Mouse (Mus musculus) stomach, postnatal 0 days (tissue): ENCODE data around the gene Ptpn11. TPM values are rescaled to one million over a fixed set of nuclear protein-coding genes. Genes with fewer than 3 reads are reported as not detected.
"Not testable (repeated sequence)": the region's sequence is repeated elsewhere in the genome, so short reads cannot be mapped to it uniquely, and the experiment has no call there.

Experiments used
- ATAC-seq: fragments of 200-750 bp; cut with Nextera tagmentation; 2 replicates; pipeline ENCODE4 v1.8.0; 2017; ENCODE audit not compliant: low FRiP score, low TSS enrichment
- DNase-seq: peaks from one replicate; pipeline ENCODE4 v3.0.0-alpha.2; 2016; ENCODE audit warnings: low spot score
- H3K27ac ChIP-seq: fragments of 300-500 bp; sonication (generic); replicated peaks from 2 replicates; pipeline ENCODE4 v1.5.1; 2014; ENCODE audit warnings: mild to moderate bottlenecking, control low read depth
- H3K27me3 ChIP-seq: fragments of 300-500 bp; sonication (generic); 2 replicates; pipeline ENCODE4 v1.6.1; 2014; ENCODE audit warnings: low read length; ENCODE audit not compliant: control insufficient read depth, insufficient read depth
- H3K36me3 ChIP-seq: fragments of 300-500 bp; sonication (generic); 2 replicates; pipeline ENCODE4 v1.6.1; 2014; ENCODE audit warnings: low read length, mixed read lengths; ENCODE audit not compliant: control insufficient read depth, insufficient read depth
- H3K4me1 ChIP-seq: fragments of 300-500 bp; sonication (generic); replicated peaks from 2 replicates; pipeline ENCODE4 v1.6.1; 2014; ENCODE audit warnings: antibody characterized with exemption; ENCODE audit not compliant: control insufficient read depth, insufficient read depth
- H3K4me2 ChIP-seq: fragments of 300-500 bp; sonication (generic); replicated peaks from 2 replicates; pipeline ENCODE4 v1.6.1; 2014; ENCODE audit warnings: low read depth, mild to moderate bottlenecking, control low read depth, moderate library complexity
- H3K4me3 ChIP-seq: fragments of 300-500 bp; sonication (generic); 2 replicates; pipeline ENCODE4 v1.5.1; 2014; ENCODE audit warnings: low read depth, low read length, control low read depth
- H3K9ac ChIP-seq: fragments of 300-500 bp; sonication (generic); 2 replicates; pipeline ENCODE4 v1.6.1; 2014; ENCODE audit warnings: mild to moderate bottlenecking, low read length, control low read depth, mixed read lengths
- H3K9me3 ChIP-seq: fragments of 300-500 bp; sonication (generic); 2 replicates; pipeline ENCODE4 v1.6.1; 2016; ENCODE audit warnings: low read length; ENCODE audit not compliant: control insufficient read depth
- CTCF ChIP-seq: IDR thresholded peaks from 2 replicates; pipeline ENCODE4 v1.5.1; 2016; ENCODE audit warnings: antibody characterized with exemption, low read depth, mild to moderate bottlenecking, moderate library complexity
- EP300 ChIP-seq: optimal IDR thresholded peaks from 2 replicates; pipeline ENCODE3; 2016; ENCODE audit warnings: antibody characterized with exemption
- WGBS: fragments of 180-500 bp; shearing (Covaris S2); extraction: QIAGEN DNeasy Blood & Tissue Kit; methylation state at CpG from one replicate; pipeline ENCODE4 v1.1.7; 2014; 5-methylcytosine and 5-hydroxymethylcytosine counted together
- polyA plus RNA-seq: library from polyadenylated mRNA; unstranded; fragments of >200 nt; fragmentation: Nextera tagmentation; extraction: Ambion mirVana; gene quantifications from 2 replicates; pipeline ENCODE4 v1.2.1, GENCODE M21; 2015

Gene Ptpn11
- polyA plus RNA-seq, 1 experiment from 2014 or later: 15.0 TPM

GRCm38 (mm10) chr5:121210601-121210924 lies 19.4 kb upstream of the Ptpn11 start:
- Histone ChIP-seq H3K4me1 (no peaks in the 10 kb centered on the region; the same call in 1 of the 2 replicates), H3K27ac (no peak overlapping the region), H3K36me3 (peaks cover 27% of the 10 kb centered on the region), H3K4me3 (no peak overlapping the region), H3K9me3 (no peaks in the 10 kb centered on the region), H3K4me2 (no peak overlapping the region), H3K9ac (no peak overlapping the region), H3K27me3 (no peaks in the 10 kb centered on the region)
- no peak for ATAC-seq
- no peak for DNase-seq
- 82% methylated on average over 1 of the region's 1 CpGs for WGBS
- TF ChIP-seq CTCF (no peak), EP300 (no peak)

- Histone ChIP-seq H3K27ac (no peak overlapping the region), H3K4me3 (no peak overlapping the region), H3K4me1 (no peaks in the 10 kb centered on the region; the same call in 1 of the 2 replicates), H3K4me2 (no peak overlapping the region), H3K36me3 (peaks cover 27% of the 10 kb centered on the region), H3K9me3 (no peaks in the 10 kb centered on the region), H3K9ac (no peak overlapping the region), H3K27me3 (no peaks in the 10 kb centered on the region)
- 79% methylated on average over 9 of the region's 9 CpGs for WGBS
- no peak for DNase-seq
- no peak for ATAC-seq
- no peak for TF ChIP-seq EP300
- no peak for TF ChIP-seq CTCF
Measured at GRCm38 (mm10) chr5:121209755-121210600, 18.8 kb upstream of the Ptpn11 start.

- no peak overlapping the region for H3K27ac ChIP-seq
- WGBS: 48% methylated on average over 3 of the region's 3 CpGs
- no peak overlapping the region for H3K4me3 ChIP-seq
- ATAC-seq (no peak), DNase-seq (no peak)
- no peak overlapping the region for H3K4me2 ChIP-seq
- no peaks in the 10 kb centered on the region for H3K9me3 ChIP-seq
- no peak for TF ChIP-seq EP300
- TF ChIP-seq CTCF: no peak
- no peaks in the 10 kb centered on the region; the same call in 1 of the 2 replicates for H3K4me1 ChIP-seq
- no peaks in the 10 kb centered on the region for H3K27me3 ChIP-seq
- no peak overlapping the region for H3K9ac ChIP-seq
- peaks cover 22% of the 10 kb centered on the region for H3K36me3 ChIP-seq
Measured at GRCm38 (mm10) chr5:121206984-121207383, 15.8 kb upstream of the Ptpn11 start.

- Histone ChIP-seq H3K27me3 (no peaks in the 10 kb centered on the region), H3K27ac (no peak overlapping the region), H3K4me2 (no peak overlapping the region), H3K9me3 (no peaks in the 10 kb centered on the region), H3K36me3 (peaks cover 21% of the 10 kb centered on the region), H3K4me1 (no peaks in the 10 kb centered on the region; the same call in 1 of the 2 replicates), H3K9ac (no peak overlapping the region; the same call in 1 of the 2 replicates), H3K4me3 (no peak overlapping the region)
- TF ChIP-seq EP300: no peak
- no peak for TF ChIP-seq CTCF
- WGBS: 63% methylated on average over 9 of the region's 9 CpGs
- ATAC-seq: no peak
- no peak for DNase-seq
Measured at GRCm38 (mm10) chr5:121206540-121206939, 15.3 kb upstream of the Ptpn11 start.

GRCm38 (mm10) chr5:121205537-121206130 lies 14.4 kb upstream of the Ptpn11 start:
- H3K9ac ChIP-seq: peak overlapping the region; percentile 99
- not testable (repeated sequence) for H3K27ac ChIP-seq, ATAC-seq

More at GRCm38 (mm10) chr5:121205537-121206130, 14.4 kb upstream of the Ptpn11 start:
- 65% methylated on average over 8 of the region's 10 CpGs for WGBS
- not testable (repeated sequence) for DNase-seq, H3K9me3 ChIP-seq, H3K4me1 ChIP-seq, H3K27me3 ChIP-seq
- H3K36me3 ChIP-seq: peaks cover 21% of the 10 kb centered on the region
- peak overlapping the region; percentile 95 for H3K4me3 ChIP-seq
- H3K4me2 ChIP-seq: peak overlapping the region; percentile 70
